Mouse (Mus musculus): ENCODE measurements around the gene Id2. TPM values are rescaled to one million over a fixed set of nuclear protein-coding genes. Genes with fewer than 3 reads are reported as not detected.

Id2 gene
- polyA plus RNA-seq, 1 experiment from 2014 or later: 111 TPM

DNA sequence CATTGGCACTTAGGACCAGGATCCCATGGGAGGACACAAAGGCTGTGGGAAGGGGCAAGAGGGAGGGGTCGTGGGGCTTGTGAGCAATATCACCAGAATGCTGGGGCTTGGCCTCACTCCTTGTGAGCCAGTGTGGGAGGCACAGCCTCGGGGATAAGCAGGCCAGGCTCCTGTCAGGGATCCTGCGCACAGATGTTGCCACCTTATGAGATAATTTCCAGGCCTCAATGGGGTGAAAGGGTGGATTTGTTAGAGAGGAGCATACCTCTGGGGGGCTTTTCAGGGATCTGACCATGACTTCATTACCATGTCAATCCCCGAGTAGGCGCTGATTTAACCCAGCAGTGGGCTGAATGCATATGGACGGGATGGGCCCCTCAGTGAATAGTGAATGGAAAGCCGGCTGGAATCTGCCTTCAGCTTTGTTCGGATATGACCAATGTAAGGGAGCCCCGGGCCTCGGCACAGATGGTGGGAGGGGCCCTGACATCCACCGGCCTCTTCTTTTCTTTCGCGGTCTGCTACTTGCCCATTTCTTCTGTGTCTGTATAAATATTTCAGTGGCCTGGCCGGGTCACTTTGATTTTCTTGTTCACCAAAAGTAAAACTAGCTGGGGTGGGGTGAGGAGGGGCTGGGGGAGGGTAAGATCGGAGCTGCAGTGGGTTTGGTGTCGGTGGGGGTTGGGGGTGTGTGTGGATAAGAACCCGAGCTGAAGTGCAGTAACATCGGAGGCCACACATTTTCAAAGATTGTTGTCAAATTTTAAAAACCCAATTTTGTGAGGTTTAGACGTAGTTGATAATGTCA is 27.7 kb upstream of the Id2 start:
- Histone ChIP-seq H3K36me3 (no peaks in the 10 kb centered on the region), H3K27ac (no peak overlapping the region), H3K9me3 (replicated peaks) (no peaks in the 10 kb centered on the region), H3K4me3 (no peak overlapping the region), H3K4me1 (peaks cover 24% of the 10 kb centered on the region; the same call in 1 of the 2 replicates), H3K9ac (no peak overlapping the region), H3K4me2 (no peak overlapping the region), H3K27me3 (replicated peaks) (no peaks in the 10 kb centered on the region)
- WGBS (ENCODE audit: insufficient replicate concordance): 38% methylated on average over 19 of the region's 19 CpGs
- ATAC-seq: no peak

DNA sequence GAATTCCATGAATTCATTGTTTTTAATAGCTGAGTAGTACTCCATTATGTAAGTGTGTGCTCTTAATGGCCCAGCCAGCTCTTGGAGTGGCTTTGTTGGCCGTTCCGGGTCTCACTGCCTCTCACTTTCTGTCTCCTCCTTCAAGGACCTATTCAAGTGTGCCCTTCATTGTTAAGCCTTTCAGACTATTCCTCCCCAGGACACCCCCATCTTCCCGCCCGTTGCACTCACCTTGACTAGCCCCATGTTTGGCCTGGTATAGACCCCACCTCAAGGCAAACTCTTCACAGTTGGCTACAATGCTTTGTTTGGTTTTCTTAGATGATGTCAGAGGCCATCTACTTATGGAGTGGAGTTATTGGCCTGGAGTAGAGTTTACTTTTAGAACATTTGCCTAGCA is 23.8 kb upstream of the Id2 start:
- H3K4me1 ChIP-seq: peaks cover 13% of the 10 kb centered on the region; the same call in 1 of the 2 replicates
- no peak overlapping the region for H3K4me2 ChIP-seq
- H3K27ac ChIP-seq: no peak overlapping the region
- no peaks in the 10 kb centered on the region for H3K9me3 ChIP-seq (replicated peaks)
- H3K27me3 ChIP-seq (replicated peaks): no peaks in the 10 kb centered on the region
- ATAC-seq: no peak
- no peak overlapping the region for H3K4me3 ChIP-seq
- WGBS (ENCODE audit: insufficient replicate concordance): 80% methylated on average over 4 of the region's 4 CpGs
- H3K9ac ChIP-seq: no peak overlapping the region
- H3K36me3 ChIP-seq: no peaks in the 10 kb centered on the region

- no peak overlapping the region for H3K27ac ChIP-seq
- peak; percentile 69 for ATAC-seq
Measured at GRCm38 (mm10) chr12:25119278-25119677, 22.3 kb upstream of the Id2 start.

GRCm38 (mm10) chr12:25117856-25118511 is 21.0 kb upstream of the Id2 start:
- H3K9ac ChIP-seq: no peak overlapping the region
- H3K36me3 ChIP-seq: no peaks in the 10 kb centered on the region
- H3K4me2 ChIP-seq: no peak overlapping the region
- H3K4me3 ChIP-seq: no peak overlapping the region
- H3K27me3 ChIP-seq (replicated peaks): no peaks in the 10 kb centered on the region
- peaks cover 6% of the 10 kb centered on the region; the same call in 1 of the 2 replicates for H3K4me1 ChIP-seq
- peak; percentile 30; the same call in 1 of the 2 replicates for ATAC-seq
- WGBS (ENCODE audit: insufficient replicate concordance): 65% methylated on average over 4 of the region's 4 CpGs
- no peak overlapping the region for H3K27ac ChIP-seq
- H3K9me3 ChIP-seq (replicated peaks): no peaks in the 10 kb centered on the region

More at GRCm38 (mm10) chr12:25119278-25119677, 22.3 kb upstream of the Id2 start:
- Histone ChIP-seq H3K4me2 (no peak overlapping the region), H3K4me1 (peaks cover 7% of the 10 kb centered on the region; the same call in 1 of the 2 replicates), H3K36me3 (no peaks in the 10 kb centered on the region), H3K9me3 (replicated peaks) (no peaks in the 10 kb centered on the region), H3K4me3 (no peak overlapping the region), H3K27me3 (replicated peaks) (no peaks in the 10 kb centered on the region), H3K9ac (no peak overlapping the region)
- WGBS (ENCODE audit: insufficient replicate concordance): 29% methylated on average over 15 of the region's 15 CpGs

DNA sequence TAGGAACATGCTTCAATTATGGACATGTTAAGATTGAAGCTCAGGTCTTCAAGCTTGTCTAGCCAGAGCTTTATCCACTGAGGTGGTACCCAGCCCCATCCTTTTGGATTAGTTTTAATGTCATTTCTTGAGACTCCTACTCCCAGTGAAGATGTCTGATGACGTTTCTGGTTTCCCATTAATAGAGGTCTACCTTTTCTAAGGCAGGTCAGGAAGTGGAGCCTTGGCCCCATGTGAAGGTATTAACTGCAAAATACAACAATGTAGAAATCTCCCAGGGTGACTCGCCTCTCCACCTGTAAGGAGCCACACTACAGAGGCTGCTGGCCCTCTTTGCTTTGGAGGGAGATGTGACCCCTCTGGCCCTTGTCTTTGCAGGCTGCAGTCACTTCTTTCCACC is 19.2 kb upstream of the Id2 start:
- Histone ChIP-seq H3K9me3 (replicated peaks) (no peaks in the 10 kb centered on the region), H3K9ac (no peak overlapping the region), H3K4me3 (no peak overlapping the region), H3K4me1 (peaks cover 6% of the 10 kb centered on the region; the same call in 1 of the 2 replicates), H3K36me3 (no peaks in the 10 kb centered on the region), H3K27me3 (replicated peaks) (no peaks in the 10 kb centered on the region), H3K4me2 (no peak overlapping the region), H3K27ac (no peak overlapping the region)
- WGBS (ENCODE audit: insufficient replicate concordance): 56% methylated on average over 2 of the region's 2 CpGs
- ATAC-seq: no peak

GRCm38 (mm10) chr12:25114426-25114825 is 17.5 kb upstream of the Id2 start:
- Histone ChIP-seq H3K27ac (no peak overlapping the region), H3K9me3 (replicated peaks) (no peaks in the 10 kb centered on the region), H3K4me2 (no peak overlapping the region), H3K4me1 (peaks cover 6% of the 10 kb centered on the region; the same call in 1 of the 2 replicates), H3K27me3 (replicated peaks) (no peaks in the 10 kb centered on the region), H3K9ac (no peak overlapping the region), H3K36me3 (no peaks in the 10 kb centered on the region), H3K4me3 (no peak overlapping the region)
- 39% methylated on average over 1 of the region's 1 CpGs for WGBS (ENCODE audit: insufficient replicate concordance)
- no peak for ATAC-seq

DNA sequence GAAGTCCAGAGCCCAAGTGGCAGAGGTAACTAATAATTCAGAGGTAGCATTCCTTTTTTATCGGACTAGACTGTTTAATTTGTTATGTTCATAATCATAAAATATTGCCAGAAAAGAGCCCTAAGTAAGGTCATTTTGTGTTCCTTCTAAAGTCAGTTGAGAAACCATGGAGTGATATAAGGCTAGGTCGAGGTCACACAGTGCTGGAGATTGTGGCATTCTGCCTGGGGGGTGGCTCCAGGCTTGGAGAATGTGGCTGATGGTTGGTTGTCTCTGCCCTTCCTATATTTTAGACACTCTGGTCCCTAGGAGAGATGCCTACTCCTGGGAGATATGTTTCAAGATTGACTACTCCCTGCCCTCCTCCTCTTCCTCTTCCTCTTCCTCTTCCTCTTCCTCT is 16.4 kb upstream of the Id2 start:
- H3K27me3 ChIP-seq (replicated peaks): no peaks in the 10 kb centered on the region
- H3K27ac ChIP-seq: no peak overlapping the region
- H3K4me3 ChIP-seq: no peak overlapping the region
- 52% methylated on average over 2 of the region's 2 CpGs for WGBS (ENCODE audit: insufficient replicate concordance)
- no peaks in the 10 kb centered on the region for H3K9me3 ChIP-seq (replicated peaks)
- H3K4me1 ChIP-seq: no peaks in the 10 kb centered on the region
- H3K4me2 ChIP-seq: no peak overlapping the region
- H3K36me3 ChIP-seq: no peaks in the 10 kb centered on the region
- ATAC-seq: no peak
- no peak overlapping the region for H3K9ac ChIP-seq

DNA sequence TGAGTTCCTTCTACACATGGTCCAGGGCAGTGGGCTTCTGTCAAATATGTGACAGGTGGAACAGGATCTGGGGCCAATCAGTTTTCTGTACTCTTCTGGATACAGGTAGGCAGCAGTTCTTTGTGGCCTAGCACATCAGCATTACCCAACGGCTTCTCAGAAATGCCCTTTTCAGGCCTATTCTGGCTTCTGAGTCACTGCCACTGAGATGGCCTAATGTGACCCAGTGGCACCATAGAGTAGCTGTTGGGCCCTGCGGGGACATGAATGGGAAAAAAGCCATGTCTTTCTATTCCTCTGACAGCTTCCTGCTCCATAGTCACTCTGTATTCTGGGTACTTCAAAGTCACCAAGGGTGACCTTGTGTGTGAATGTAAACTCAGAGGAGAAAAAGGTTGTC is 15.9 kb upstream of the Id2 start:
- H3K9me3 ChIP-seq (replicated peaks): no peaks in the 10 kb centered on the region
- no peaks in the 10 kb centered on the region for H3K4me1 ChIP-seq
- no peak overlapping the region for H3K27ac ChIP-seq
- WGBS (ENCODE audit: insufficient replicate concordance): 80% methylated on average over 2 of the region's 2 CpGs
- no peak for ATAC-seq
- H3K4me3 ChIP-seq: no peak overlapping the region
- H3K4me2 ChIP-seq: no peak overlapping the region
- H3K9ac ChIP-seq: no peak overlapping the region
- no peaks in the 10 kb centered on the region for H3K27me3 ChIP-seq (replicated peaks)
- no peaks in the 10 kb centered on the region for H3K36me3 ChIP-seq

GRCm38 (mm10) chr12:25110682-25111078 is 13.7 kb upstream of the Id2 start:
- Histone ChIP-seq H3K4me1 (no peaks in the 10 kb centered on the region), H3K9me3 (replicated peaks) (no peaks in the 10 kb centered on the region), H3K4me2 (no peak overlapping the region), H3K36me3 (no peaks in the 10 kb centered on the region), H3K27ac (no peak overlapping the region), H3K9ac (no peak overlapping the region), H3K4me3 (no peak overlapping the region), H3K27me3 (replicated peaks) (peaks cover 11% of the 10 kb centered on the region; the same call in 1 of the 2 replicates)
- WGBS (ENCODE audit: insufficient replicate concordance): 68% methylated on average over 7 of the region's 7 CpGs
- ATAC-seq: no peak

GRCm38 (mm10) chr12:25109971-25110681 is 13.2 kb upstream of the Id2 start:
- Histone ChIP-seq H3K27me3 (replicated peaks) (peaks cover 11% of the 10 kb centered on the region; the same call in 1 of the 2 replicates), H3K9me3 (replicated peaks) (no peaks in the 10 kb centered on the region), H3K9ac (no peak overlapping the region), H3K4me2 (no peak overlapping the region), H3K36me3 (no peaks in the 10 kb centered on the region), H3K27ac (no peak overlapping the region), H3K4me1 (no peaks in the 10 kb centered on the region), H3K4me3 (no peak overlapping the region)
- no peak for ATAC-seq
- 61% methylated on average over 7 of the region's 7 CpGs for WGBS (ENCODE audit: insufficient replicate concordance)

DNA sequence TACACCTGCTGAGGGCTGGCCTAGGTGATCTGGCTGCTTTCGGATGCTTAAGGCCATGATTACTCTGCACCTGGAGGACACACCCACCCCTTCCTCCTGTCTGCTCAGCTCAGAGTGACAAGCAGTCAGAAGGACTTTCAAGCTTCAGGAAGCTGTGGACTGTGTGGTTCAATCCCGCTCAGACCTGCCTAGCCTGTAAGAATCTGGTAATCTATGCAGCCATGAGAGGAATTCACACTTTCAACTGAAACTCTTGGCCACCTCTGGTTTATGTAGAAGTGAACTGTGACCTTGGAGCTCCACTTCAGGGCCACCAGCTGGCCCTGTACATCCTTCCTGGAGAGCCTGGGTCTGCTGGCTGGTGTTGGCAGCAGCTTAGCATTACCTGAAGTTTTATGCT is 11.9 kb upstream of the Id2 start:
- no peak for ATAC-seq
- H3K9ac ChIP-seq: no peak overlapping the region
- WGBS (ENCODE audit: insufficient replicate concordance): 41% methylated on average over 2 of the region's 2 CpGs
- H3K27ac ChIP-seq: no peak overlapping the region
- no peaks in the 10 kb centered on the region for H3K9me3 ChIP-seq (replicated peaks)
- H3K27me3 ChIP-seq (replicated peaks): peaks cover 11% of the 10 kb centered on the region; the same call in 1 of the 2 replicates
- no peaks in the 10 kb centered on the region for H3K4me1 ChIP-seq
- H3K4me3 ChIP-seq: no peak overlapping the region
- H3K36me3 ChIP-seq: no peaks in the 10 kb centered on the region
- H3K4me2 ChIP-seq: no peak overlapping the region

GRCm38 (mm10) chr12:25104541-25104940 is 7.6 kb upstream of the Id2 start:
- no peaks in the 10 kb centered on the region for H3K36me3 ChIP-seq
- H3K27ac ChIP-seq: no peak overlapping the region

More at GRCm38 (mm10) chr12:25104541-25104940, 7.6 kb upstream of the Id2 start:
- Histone ChIP-seq H3K4me2 (no peak overlapping the region), H3K9me3 (replicated peaks) (no peaks in the 10 kb centered on the region), H3K4me1 (peaks cover 6% of the 10 kb centered on the region; the same call in 1 of the 2 replicates), H3K9ac (no peak overlapping the region), H3K27me3 (replicated peaks) (peaks cover 46% of the 10 kb centered on the region), H3K4me3 (no peak overlapping the region)
- no peak for ATAC-seq
